Mouse (Mus musculus): ENCODE measurements at regions not wholly inside any gene's neighbourhood (a gene's known extent, or its start where the extent isn't known, plus 50 kb on each side); places are given as distances from the start of the nearest gene placed in this dataset.
A peak's percentile ranks its signal among the peaks of the same experiment; 100 is the strongest.

DNA sequence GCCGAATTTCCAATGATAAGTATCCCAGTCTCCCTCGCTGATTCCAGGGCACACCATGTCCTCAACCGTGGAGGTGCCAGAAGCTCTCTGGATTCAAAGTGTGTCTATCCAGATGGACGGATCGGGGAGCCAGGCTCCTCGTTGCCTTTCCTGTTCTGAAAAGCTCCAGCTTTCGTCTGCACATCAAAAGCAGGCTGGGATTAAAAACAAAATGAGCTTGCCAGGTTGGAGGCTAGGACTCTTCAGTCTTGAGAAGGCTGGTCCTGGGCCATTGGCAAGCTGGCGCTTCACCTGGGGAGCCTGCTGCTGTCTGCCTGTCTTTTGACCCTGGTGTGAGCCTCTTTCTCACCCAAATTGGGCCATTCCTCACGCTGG, 56.9 kb upstream of the Ubl3 start:
- Histone ChIP-seq H3K4me3 (ENCODE audit: low read depth, low read length) (no peak overlapping the region), H3K9me3 (ENCODE audit: low read length) (no peaks in the 10 kb centered on the region), H3K27ac (ENCODE audit: low read depth) (no peak overlapping the region), H3K4me1 (ENCODE audit: insufficient read depth) (no peaks in the 10 kb centered on the region), H3K4me2 (ENCODE audit: low read depth, low read length) (no peak overlapping the region), H3K36me3 (replicated peaks; ENCODE audit: insufficient read depth, low read length) (no peaks in the 10 kb centered on the region), H3K9ac (replicated peaks) (no peak overlapping the region), H3K27me3 (ENCODE audit: insufficient read depth, low read length) (no peaks in the 10 kb centered on the region)
- no peak for TF ChIP-seq CTCF (IDR thresholded peaks at IDR 0.05; ENCODE audit: low read depth)
- TF ChIP-seq EP300 (IDR thresholded peaks at IDR 0.05; ENCODE audit: low read depth), result no peak
- no peak for ATAC-seq
- WGBS (ENCODE audit: insufficient replicate concordance), result 72% methylated on average over 9 of the region's 9 CpGs
- DNase-seq, result no peak

DNA sequence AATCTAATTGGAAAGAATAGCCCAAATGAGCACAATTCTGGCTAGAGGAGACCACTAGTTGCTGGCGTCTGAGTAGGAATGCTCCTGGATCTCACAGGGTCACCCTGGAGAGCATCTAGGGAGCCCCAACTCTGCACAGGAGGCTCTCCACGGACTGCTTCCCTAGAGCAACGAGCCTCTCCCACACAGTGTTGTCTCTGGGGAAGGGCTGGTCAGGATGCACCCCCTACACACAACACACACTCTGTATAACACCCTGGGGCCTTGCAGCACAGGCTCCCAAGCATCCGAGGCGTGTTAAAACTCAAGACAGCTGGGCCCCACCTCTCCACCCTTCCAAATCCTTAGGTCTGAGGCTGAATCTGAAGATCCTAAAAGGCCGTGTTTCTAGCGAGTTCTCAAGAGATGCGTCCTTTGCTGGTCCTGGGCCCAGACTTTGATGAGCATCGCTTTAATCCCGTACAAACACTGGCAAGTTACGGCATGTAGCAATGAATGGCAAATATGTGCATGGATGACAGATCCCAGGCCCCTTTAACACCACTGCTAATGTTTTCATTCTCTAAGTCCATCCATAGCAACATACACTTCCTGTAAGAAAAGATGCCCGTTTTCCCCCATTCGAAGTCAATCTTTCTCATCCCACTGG, 56.4 kb upstream of the Ubl3 start:
- no peaks in the 10 kb centered on the region for H3K36me3 ChIP-seq (replicated peaks; ENCODE audit: insufficient read depth, low read length)
- H3K9me3 ChIP-seq (ENCODE audit: low read length), result no peaks in the 10 kb centered on the region
- no peaks in the 10 kb centered on the region for H3K4me1 ChIP-seq (ENCODE audit: insufficient read depth)
- ATAC-seq (no peak), DNase-seq (no peak)
- no peak overlapping the region for H3K4me3 ChIP-seq (ENCODE audit: low read depth, low read length)
- no peak overlapping the region for H3K4me2 ChIP-seq (ENCODE audit: low read depth, low read length)
- H3K27me3 ChIP-seq (ENCODE audit: insufficient read depth, low read length), result no peaks in the 10 kb centered on the region
- no peak overlapping the region for H3K9ac ChIP-seq (replicated peaks)
- 73% methylated on average over 13 of the region's 13 CpGs for WGBS (ENCODE audit: insufficient replicate concordance)
- no peak overlapping the region for H3K27ac ChIP-seq (ENCODE audit: low read depth)
- TF ChIP-seq EP300 (IDR thresholded peaks at IDR 0.05; ENCODE audit: low read depth) (no peak), CTCF (IDR thresholded peaks at IDR 0.05; ENCODE audit: low read depth) (no peak)

DNA sequence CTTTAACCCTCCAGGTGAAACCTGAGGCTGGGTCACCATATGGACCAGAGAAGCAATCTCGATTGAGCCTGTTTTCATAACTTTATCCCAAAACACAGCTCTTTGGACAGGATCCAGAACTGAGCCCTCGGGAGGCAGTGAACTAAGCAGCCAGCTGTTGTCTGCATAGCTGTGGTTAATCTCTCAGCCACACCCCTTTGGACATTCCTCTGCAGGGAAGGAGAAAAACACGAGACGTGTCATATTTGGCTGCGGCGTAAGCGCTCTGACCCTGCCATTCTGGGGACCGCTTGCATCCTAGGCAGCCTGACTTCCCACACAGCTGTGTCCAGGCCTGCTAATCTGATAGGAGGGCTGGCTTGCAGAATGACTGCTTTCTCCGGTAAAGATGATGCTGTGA, 55.6 kb upstream of the Ubl3 start:
- Histone ChIP-seq H3K4me2 (ENCODE audit: low read depth, low read length) (no peak overlapping the region), H3K27ac (ENCODE audit: low read depth) (no peak overlapping the region), H3K9ac (replicated peaks) (no peak overlapping the region), H3K4me3 (ENCODE audit: low read depth, low read length) (no peak overlapping the region), H3K27me3 (ENCODE audit: insufficient read depth, low read length) (no peaks in the 10 kb centered on the region), H3K36me3 (replicated peaks; ENCODE audit: insufficient read depth, low read length) (no peaks in the 10 kb centered on the region), H3K4me1 (ENCODE audit: insufficient read depth) (no peaks in the 10 kb centered on the region), H3K9me3 (ENCODE audit: low read length) (no peaks in the 10 kb centered on the region)
- 61% methylated on average over 9 of the region's 9 CpGs for WGBS (ENCODE audit: insufficient replicate concordance)
- TF ChIP-seq EP300 (IDR thresholded peaks at IDR 0.05; ENCODE audit: low read depth), result no peak
- TF ChIP-seq CTCF (IDR thresholded peaks at IDR 0.05; ENCODE audit: low read depth), result no peak
- 0 out of 2 replicates have a peak, but pooled peaks have one; percentile 4 for ATAC-seq
- no peak for DNase-seq

DNA sequence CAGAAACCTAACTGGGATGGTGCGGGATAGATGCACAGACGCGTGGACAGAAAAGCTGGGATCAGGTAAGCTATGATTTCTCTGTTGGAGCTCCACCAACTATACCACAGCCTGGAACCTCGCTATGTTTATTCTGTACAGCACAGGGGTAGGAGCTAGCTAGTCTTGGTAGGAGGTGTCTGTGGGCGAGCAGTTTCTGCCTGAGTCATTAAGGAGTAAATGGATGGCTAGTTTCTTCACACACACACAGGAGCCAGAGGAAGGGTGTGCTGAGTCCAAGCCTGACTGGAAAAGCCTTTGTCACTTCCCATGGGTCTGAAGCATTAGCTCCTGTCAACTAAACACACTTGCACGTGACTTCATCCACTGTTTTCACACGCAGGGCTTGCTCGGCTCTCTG, 53.1 kb upstream of the Ubl3 start:
- peaks cover 2% of the 10 kb centered on the region; the same call in 1 of the 2 replicates for H3K4me1 ChIP-seq (ENCODE audit: insufficient read depth)
- no peak overlapping the region for H3K9ac ChIP-seq (replicated peaks)
- H3K36me3 ChIP-seq (replicated peaks; ENCODE audit: insufficient read depth, low read length), result no peaks in the 10 kb centered on the region
- no peak overlapping the region for H3K4me2 ChIP-seq (ENCODE audit: low read depth, low read length)
- TF ChIP-seq EP300 (IDR thresholded peaks at IDR 0.05; ENCODE audit: low read depth), result no peak
- TF ChIP-seq CTCF (IDR thresholded peaks at IDR 0.05; ENCODE audit: low read depth), result no peak
- no peak overlapping the region for H3K27ac ChIP-seq (ENCODE audit: low read depth)
- no peaks in the 10 kb centered on the region for H3K27me3 ChIP-seq (ENCODE audit: insufficient read depth, low read length)
- peaks cover 3% of the 10 kb centered on the region; the same call in 1 of the 2 replicates for H3K9me3 ChIP-seq (ENCODE audit: low read length)
- ATAC-seq (no peak), DNase-seq (no peak)
- 80% methylated on average over 8 of the region's 8 CpGs for WGBS (ENCODE audit: insufficient replicate concordance)
- no peak overlapping the region for H3K4me3 ChIP-seq (ENCODE audit: low read depth, low read length)
